Mouse (Mus musculus) naive thymus-derived CD4-positive, alpha-beta T cell, adult 2 months (primary cell): Measurements from ENCODE around the gene Proser2.

Experiments
- DNase-seq: peaks from one replicate; pipeline ENCODE4 v3.0.0-alpha.2; 2011; ENCODE audit warnings: low read depth

Proser2 gene

DNA sequence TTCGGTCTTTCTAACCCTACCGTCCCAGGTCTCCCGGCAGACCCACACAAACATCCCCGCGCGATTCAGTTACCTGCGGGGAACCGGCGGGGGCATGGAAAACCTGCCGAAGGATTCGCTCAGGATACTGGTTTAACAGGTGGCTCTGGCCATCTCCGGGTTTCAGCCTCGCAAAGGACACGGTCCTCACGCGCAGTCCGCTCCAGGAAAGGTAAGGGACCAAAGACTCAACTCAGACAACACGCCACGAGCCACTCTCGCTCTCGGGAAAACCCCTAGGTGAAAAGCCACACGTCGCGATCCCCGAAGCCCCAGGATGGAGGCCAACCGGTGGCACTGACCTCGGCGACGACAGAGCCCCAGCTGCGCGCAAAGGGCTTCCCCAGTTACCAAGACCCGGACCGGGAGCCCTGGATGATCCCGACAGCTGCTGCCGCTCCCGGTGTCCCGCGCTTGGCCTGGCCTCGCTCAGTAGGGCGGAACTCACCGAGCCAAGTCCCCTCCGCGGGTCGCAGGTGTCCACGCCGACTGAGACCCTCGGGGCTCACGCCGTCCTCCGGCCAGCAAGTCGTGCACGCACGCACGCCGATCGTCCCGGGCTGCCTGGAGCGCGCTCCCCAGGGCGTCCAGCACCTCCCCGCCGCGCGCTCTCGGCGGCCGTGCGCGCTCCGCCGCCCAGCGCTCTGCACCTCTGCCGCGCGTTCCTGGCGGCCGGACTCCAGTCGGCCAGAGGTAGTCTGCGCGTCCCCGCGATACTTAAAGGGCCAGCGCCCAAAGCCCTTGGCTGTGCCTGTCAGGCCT lies at the start of gene Proser2:
Gene Proser2 (minus strand): TSS at position 657 of the 801 bp plus-strand sequence.
- no peak for DNase-seq

DNA sequence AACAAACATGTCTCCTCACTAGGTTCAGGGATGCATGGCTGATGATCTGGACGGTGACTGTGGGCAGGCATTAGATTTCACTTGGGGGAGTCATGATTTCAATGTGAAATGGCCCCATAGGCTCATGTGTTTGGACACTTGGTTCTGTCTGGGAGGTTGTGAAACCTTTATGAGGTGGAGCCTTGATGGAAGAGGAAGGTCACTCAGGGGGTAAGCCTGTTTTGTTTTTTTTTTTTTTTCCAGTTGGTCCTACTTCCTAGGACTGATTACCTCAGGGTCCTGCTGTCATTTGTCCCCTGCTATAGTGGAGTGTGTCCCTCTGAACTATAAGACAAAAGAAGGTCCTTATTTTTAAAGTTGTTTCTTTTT lies 49.7 kb upstream of the Proser2 start:
- no peak for DNase-seq

GRCm38 (mm10) chr2:6178901-6179748 lies 49.1 kb upstream of the Proser2 start:
- no peak for DNase-seq

DNA sequence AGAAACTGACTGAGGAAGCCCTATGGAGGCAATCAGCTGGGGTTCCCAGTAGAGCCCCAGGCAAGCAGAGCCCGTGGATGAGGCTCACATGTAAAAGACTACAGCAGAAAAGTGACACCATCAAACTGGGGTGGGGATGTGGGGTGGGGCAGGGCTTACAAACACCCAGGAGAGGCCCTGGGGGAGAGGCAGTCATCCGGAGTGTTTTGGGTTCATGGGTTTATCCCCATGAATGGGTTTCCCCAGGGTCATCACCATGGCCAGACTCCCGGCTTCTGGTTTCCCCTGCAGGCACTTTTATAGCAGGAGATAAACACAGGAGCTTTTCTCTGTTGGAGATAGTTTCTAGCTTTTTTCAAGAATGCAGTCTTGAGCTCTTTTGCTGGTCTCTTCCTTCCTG lies 43.0 kb upstream of the Proser2 start:
- DNase-seq, result no peak

- no peak for DNase-seq
These were observed 38.5 kb upstream of the Proser2 start for GRCm38 (mm10) chr2:6168560-6168959.

GRCm38 (mm10) chr2:6167843-6168558 lies 38.0 kb upstream of the Proser2 start:
- peak; percentile 76 for DNase-seq

DNA sequence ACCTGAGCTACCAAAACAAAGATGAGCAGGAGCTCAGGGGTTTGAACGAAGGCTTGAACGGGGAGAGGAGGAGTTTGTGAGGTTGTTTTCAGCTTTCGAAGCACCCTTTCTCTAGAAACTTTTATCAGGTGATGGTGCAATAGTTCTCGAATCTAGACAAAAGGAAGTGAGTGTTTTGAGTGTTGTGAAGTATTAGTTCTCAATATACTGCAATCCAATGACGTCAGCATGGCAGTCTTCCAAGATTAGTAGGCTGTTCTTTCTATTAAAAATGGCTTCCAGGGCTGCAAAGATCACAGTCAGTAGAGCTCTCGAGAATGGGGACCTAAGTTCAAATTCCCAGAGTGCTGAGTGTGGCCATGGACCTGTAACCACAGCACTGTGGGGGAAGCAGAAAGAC lies 35.8 kb upstream of the Proser2 start:
- no peak for DNase-seq

GRCm38 (mm10) chr2:6164606-6165290 lies 34.7 kb upstream of the Proser2 start:
- no peak for DNase-seq

DNA sequence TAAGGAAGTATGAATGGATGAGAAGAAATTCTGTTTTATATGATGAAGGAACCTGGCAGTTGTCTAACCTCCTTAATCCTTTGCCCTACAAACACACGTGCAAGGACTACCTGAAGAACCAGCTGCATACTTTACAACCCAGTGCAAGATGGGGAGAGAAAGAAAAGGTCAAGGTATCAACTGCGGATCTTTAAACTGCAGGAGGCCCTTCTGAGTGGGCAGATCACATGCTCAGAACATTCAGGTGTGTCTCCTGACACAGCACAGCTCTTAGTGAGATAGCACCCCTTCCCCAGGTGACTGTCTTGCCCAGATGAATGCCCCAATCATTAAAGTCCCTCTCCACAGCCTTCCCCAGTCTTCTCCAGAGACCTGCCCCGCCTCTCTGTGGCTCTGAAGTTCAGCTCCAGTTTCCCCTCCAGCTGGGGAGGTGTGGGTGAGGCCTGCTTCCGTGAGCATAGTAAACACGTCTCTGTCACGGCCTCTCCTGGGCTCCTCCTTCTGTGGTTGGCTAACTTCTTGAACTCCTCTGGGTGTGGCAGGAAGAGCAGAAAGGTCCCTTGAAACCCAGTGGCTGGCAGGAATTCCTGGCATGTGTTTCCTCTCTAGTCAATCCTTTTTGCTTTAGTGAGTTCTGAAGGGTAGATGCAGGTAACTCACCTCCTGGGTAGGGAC lies 32.5 kb upstream of the Proser2 start:
- peak; percentile 67 for DNase-seq

DNA sequence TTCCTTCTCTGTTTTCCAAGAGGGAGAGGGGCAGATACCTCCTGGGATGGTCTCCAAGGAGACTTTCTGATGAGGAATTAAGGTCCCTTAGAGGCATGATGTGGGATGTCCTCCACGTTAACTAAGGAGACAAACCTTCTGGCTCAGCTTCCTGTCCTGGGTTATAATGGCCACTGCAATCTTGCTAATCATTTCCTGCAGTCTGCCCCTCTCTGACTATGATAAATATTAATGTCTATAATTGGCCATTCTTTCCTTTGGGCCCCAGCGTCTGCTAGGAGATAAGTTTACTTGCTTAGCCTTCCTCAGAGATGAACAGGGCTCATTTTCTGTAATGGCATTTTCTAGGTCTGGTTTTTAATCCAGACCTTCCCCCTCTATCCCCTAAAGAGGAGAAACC lies 29.7 kb upstream of the Proser2 start:
- DNase-seq, result no peak

DNA sequence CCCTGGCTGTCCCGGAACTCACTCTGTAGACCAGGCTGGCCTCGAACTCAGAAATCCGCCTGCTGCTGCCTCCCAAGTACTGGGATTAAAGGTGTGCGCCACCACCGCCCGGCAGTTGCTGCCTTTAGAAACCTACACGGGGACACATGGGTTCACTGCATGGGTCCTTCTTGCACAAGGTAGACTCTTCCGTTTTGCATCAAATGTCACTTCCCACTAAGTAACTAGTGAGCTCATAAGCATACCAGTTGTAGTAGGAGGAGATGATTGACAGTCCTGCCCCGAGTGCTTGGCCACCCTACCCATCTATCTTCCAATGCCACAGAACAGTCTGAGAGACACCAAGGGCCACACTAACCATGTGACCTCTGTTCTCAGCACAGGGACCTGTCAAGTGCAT lies 29.2 kb upstream of the Proser2 start:
- DNase-seq, result no peak

- no peak for DNase-seq
These were observed 27.6 kb upstream of the Proser2 start for GRCm38 (mm10) chr2:6157635-6158034.

DNA sequence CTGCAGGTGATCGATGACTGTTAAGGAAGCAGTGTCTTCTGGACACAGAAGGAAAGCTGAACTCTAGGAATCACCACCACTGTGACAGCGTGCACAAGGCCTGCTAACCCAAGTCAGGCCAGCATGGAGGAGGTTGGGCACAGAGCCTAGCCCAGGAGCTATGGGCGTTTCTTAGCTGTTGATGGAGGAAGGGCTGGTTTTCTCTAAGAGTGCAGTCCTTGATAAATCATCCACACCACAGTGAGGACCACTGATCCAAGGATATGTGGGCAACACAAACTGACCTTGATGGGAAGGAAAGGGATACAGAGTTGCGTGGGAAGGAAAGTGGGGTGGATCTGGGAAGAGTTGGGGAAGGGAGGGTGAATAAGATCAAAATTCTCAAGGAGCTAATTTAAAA lies 27.2 kb upstream of the Proser2 start:
- DNase-seq, result no peak

DNA sequence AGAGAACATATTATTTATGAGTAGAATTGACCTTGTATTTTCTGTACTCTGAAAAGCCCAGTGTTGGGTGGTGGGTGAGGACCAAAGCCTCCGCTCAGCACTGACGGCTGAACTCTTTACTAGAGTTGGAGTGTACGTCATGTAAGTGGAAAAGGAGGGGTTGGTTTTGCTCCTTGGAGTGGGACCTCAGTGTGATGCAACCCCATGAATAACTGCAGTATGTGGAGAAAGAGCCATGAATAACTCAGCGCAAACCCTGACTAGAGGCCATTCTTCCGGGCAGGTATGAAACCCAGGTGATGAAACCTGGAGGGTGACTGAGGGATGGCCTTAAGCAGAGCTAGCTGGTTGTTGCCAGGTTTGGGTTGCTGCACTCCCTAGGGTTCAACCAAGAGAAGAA lies 19.8 kb upstream of the Proser2 start:
- no peak for DNase-seq

DNA sequence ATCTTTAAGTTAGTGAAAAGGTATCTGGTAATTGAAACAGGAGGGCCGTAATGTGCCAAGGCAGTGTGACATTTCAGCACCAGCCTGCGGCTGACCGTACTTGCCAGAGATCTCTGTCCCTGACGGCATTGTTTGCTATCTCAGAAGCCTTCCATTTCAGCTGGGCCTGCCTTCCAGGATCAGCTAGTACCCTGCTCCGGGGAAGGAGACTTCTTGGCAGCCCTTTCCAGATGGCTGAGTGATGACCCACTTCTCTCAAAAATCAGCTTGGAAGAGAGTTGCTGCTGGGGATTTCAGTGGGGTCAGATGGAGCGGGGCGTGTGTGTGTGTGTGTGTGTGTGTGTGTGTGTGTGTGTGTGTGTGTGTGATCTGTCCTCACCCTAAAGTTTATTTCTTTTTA lies 16.9 kb upstream of the Proser2 start:
- no peak for DNase-seq

DNA sequence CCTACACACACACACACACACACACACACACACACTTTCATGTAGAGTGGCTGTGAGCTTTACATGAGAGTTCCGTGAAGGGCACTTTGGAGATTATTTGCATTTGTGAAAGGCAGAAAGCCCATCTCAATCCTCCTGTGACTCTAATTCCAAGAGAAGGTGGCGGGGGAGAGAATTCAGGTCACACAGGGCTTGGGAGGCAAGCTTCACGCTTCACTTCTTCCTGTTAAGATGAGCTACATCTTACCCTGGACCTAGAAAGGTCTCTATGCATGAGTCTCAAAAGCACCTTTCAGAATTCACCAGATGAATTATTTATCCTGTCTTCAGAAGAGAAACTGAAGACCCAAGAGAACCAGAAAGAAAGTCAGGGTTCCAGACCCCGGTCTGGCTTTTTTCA lies 16.2 kb upstream of the Proser2 start:
- no peak for DNase-seq

- DNase-seq, result no peak
These were observed 15.6 kb upstream of the Proser2 start for GRCm38 (mm10) chr2:6145611-6146010.

DNA sequence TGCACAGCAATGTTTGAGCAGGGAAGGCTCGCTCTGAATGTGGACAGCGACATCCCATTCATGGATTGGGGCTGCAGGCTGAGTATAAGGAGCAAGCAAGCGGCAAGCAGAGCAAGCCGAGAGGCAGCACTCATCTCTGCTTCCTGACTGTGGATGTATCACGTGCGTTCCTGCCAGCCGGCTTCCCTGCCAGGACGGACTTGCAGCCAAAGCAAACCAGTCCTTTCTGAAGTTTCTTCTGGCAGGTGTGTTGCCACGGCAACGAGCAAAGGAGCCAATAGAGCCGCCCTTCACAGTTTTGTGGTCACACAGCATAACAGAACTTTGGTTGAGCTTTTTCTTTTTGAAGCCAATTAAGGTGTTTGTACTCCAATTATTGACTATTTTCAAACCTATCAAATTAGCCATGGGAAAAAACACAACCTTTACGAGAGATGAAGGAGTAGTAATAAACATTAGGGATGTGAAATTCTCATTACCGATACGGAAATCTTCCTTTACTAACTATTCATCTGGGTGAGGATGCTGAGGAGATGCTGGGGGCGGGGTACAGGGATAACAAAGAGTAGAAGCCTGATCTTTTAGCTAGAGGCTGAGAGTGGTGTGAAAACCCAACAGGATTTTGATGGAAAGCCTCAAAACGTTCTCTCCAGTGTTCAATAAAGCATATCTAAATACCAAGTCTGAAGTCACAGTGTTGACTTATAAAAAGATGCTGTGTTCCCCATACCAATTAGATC lies 13.1 kb upstream of the Proser2 start:
- DNase-seq, result no peak

DNA sequence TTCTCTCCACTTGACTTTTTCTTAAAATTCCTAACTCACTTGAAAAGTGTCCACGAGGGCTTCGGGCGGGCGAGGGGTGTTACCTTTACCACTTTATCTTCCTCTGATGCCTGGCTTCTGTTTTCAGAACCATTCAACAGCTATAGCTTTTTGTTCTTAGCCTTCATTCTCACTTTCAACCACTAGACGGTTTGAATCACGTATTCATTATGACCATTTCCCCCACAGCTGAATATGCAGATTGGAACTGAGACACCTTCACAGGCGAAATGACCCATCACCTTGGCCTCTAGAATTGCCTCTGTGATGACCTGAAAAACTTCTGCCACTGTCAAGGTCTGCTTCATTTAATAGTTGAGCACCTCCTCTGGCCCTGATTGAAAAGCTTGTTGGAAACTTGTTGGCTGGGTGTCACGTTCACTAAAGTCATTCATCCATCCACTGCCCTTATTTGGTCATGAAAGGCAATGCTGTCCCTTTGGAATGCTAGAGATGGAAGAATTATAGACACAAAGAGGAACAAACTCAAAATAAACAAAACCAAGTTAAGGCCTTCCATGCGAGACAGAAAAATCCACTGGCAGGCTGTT lies 10.7 kb upstream of the Proser2 start:
- DNase-seq, result no peak

GRCm38 (mm10) chr2:6133871-6134270 lies 3.9 kb upstream of the Proser2 start:
- no peak for DNase-seq
